Mouse (Mus musculus) CH12.LX (cell line): ENCODE results near the gene Hist1h2bf. TPM values are rescaled to one million over a fixed set of nuclear protein-coding genes. Genes with fewer than 3 reads are reported as not detected.
A peak's percentile ranks its signal among the peaks of the same experiment; 100 is the strongest.

Experiments used
- DNase-seq: peaks from one replicate; pipeline ENCODE4 v3.0.0-alpha.2; 2013; ENCODE audit errors: extremely low read depth
- H3K27ac ChIP-seq: 2 replicates; pipeline ENCODE4 v1.5.1; 2012; ENCODE audit warnings: low read depth, mild to moderate bottlenecking, control low read depth, moderate library complexity; ENCODE audit not compliant: insufficient read depth
- H3K27me3 ChIP-seq: replicated peaks from 2 replicates; pipeline ENCODE3; 2012; ENCODE audit warnings: inconsistent platforms
- H3K36me3 ChIP-seq, 2 experiments: replicated peaks in 1 of 2; 2 replicates each; pipeline versions ENCODE3 to v1.6.1; 2012; ENCODE audit warnings: inconsistent platforms in 1 of 2, low read length in 1 of 2, mild to moderate bottlenecking in 1 of 2, mixed read lengths in 1 of 2, moderate library complexity in 1 of 2; ENCODE audit not compliant: control insufficient read depth in 1 of 2, insufficient read depth in 1 of 2
- H3K4me1 ChIP-seq, 2 experiments: 2 replicates each; pipeline ENCODE4 v1.6.1; 2012; ENCODE audit warnings: inconsistent platforms in 1 of 2, moderate library complexity in 1 of 2; ENCODE audit not compliant: insufficient read depth in 2 of 2, control insufficient read depth in 1 of 2
- H3K4me2 ChIP-seq: 2 replicates; pipeline ENCODE4 v1.6.1; 2012; ENCODE audit warnings: low read depth, mild to moderate bottlenecking, control low read depth; ENCODE audit not compliant: poor library complexity, insufficient read depth, severe bottlenecking
- H3K4me3 ChIP-seq, 3 experiments: fragments of 150-350 bp in 1 of 3; sonication (generic) in 1 of 3; replicated peaks in 1 of 3; 2 replicates each; pipeline versions ENCODE3 to v1.5.1; 2011 to 2012; ENCODE audit warnings: low read depth in 2 of 3, low read length in 2 of 3, mild to moderate bottlenecking in 2 of 3, moderate library complexity in 2 of 3, control low read depth in 1 of 3, improper control_type of control experiment in 1 of 3, inconsistent platforms in 1 of 3, mixed read lengths in 1 of 3; ENCODE audit not compliant: poor library complexity in 1 of 3
- H3K79me2 ChIP-seq: replicated peaks from 2 replicates; pipeline ENCODE4 v1.6.1; 2012; ENCODE audit warnings: mild to moderate bottlenecking, moderate library complexity; ENCODE audit not compliant: control insufficient read depth, poor library complexity, insufficient read depth, severe bottlenecking; ENCODE audit errors: extremely low read depth
- H3K9ac ChIP-seq: 2 replicates; pipeline ENCODE4 v1.6.1; 2012; ENCODE audit warnings: low read depth, mild to moderate bottlenecking, control low read depth, moderate library complexity; ENCODE audit not compliant: insufficient read depth
- H3K9me3 ChIP-seq: replicated peaks from 2 replicates; pipeline ENCODE3; 2012; ENCODE audit warnings: low read length, inconsistent platforms, mixed read lengths
- BHLHE40 ChIP-seq: IDR thresholded peaks from 2 replicates; pipeline ENCODE4 v1.6.1; 2011; ENCODE audit warnings: mild to moderate bottlenecking, low read depth, low read length, improper control_type of control experiment
- CHD1 ChIP-seq: IDR thresholded peaks from 2 replicates; pipeline ENCODE4 v1.6.1; 2012; ENCODE audit warnings: low read depth, low read length, improper control_type of control experiment, inconsistent platforms
- CHD2 ChIP-seq: IDR thresholded peaks from 2 replicates; pipeline ENCODE4 v1.6.1; 2011; ENCODE audit warnings: low read length, improper control_type of control experiment
- CTCF ChIP-seq, 2 experiments: IDR thresholded peaks in 1 of 2; conservative IDR thresholded peaks in 1 of 2; 2 replicates each; pipeline ENCODE4 v1.5.1; 2011 to 2012; ENCODE audit warnings: low read depth in 2 of 2, low read length in 2 of 2, improper control_type of control experiment in 1 of 2, inconsistent platforms in 1 of 2, mild to moderate bottlenecking in 1 of 2, moderate library complexity in 1 of 2
- E2F4 ChIP-seq: IDR thresholded peaks from 2 replicates; pipeline ENCODE4 v1.6.1; 2011; ENCODE audit warnings: low read depth, low read length, improper control_type of control experiment; ENCODE audit not compliant: insufficient replicate concordance
- ELF1 ChIP-seq: IDR thresholded peaks from 2 replicates; pipeline ENCODE4 v1.6.1; 2014; ENCODE audit warnings: low read depth, mild to moderate bottlenecking, inconsistent platforms, low read length, improper control_type of control experiment
- EP300 ChIP-seq: IDR thresholded peaks from 2 replicates; pipeline ENCODE4 v1.6.1; 2011; ENCODE audit warnings: low read length, improper control_type of control experiment
- ETS1 ChIP-seq: conservative IDR thresholded peaks from 2 replicates; pipeline ENCODE4 v1.6.1; 2012; ENCODE audit warnings: low read depth, mild to moderate bottlenecking, inconsistent platforms, low read length, improper control_type of control experiment, moderate library complexity
- GABPA ChIP-seq: IDR thresholded peaks from 2 replicates; pipeline ENCODE4 v1.6.1; 2012; ENCODE audit warnings: low read depth, low read length, improper control_type of control experiment, inconsistent platforms; ENCODE audit not compliant: insufficient replicate concordance
- HCFC1 ChIP-seq: IDR thresholded peaks from 2 replicates; pipeline ENCODE4 v1.6.1; 2012; ENCODE audit warnings: low read depth, mild to moderate bottlenecking, inconsistent platforms, low read length, improper control_type of control experiment
- IRF4 ChIP-seq: IDR thresholded peaks from 2 replicates; pipeline ENCODE4 v1.6.1; 2014; ENCODE audit warnings: low read depth, mild to moderate bottlenecking, inconsistent platforms, low read length, improper control_type of control experiment
- JUN ChIP-seq: IDR thresholded peaks from 2 replicates; pipeline ENCODE4 v1.6.1; 2011; ENCODE audit warnings: low read depth, mild to moderate bottlenecking, low read length, improper control_type of control experiment, moderate library complexity; ENCODE audit not compliant: insufficient read depth
- JUND ChIP-seq: conservative IDR thresholded peaks from 2 replicates; pipeline ENCODE4 v1.6.1; 2011; ENCODE audit warnings: low read depth, low read length, improper control_type of control experiment
- KAT2A ChIP-seq: IDR thresholded peaks from 2 replicates; pipeline ENCODE4 v1.6.1; 2012; ENCODE audit warnings: low read length, improper control_type of control experiment, inconsistent platforms; ENCODE audit not compliant: insufficient replicate concordance
- MAFK ChIP-seq: IDR thresholded peaks from 2 replicates; pipeline ENCODE4 v1.6.1; 2011; ENCODE audit warnings: low read length, improper control_type of control experiment; ENCODE audit not compliant: insufficient replicate concordance
- MAX ChIP-seq: IDR thresholded peaks from 2 replicates; pipeline ENCODE4 v1.6.1; 2011; ENCODE audit warnings: low read length, improper control_type of control experiment
- MAZ ChIP-seq: IDR thresholded peaks from 2 replicates; pipeline ENCODE4 v1.6.1; 2012; ENCODE audit warnings: low read depth, mild to moderate bottlenecking, inconsistent platforms, low read length, improper control_type of control experiment, moderate library complexity
- MEF2A ChIP-seq: IDR thresholded peaks from 2 replicates; pipeline ENCODE4 v1.6.1; 2014; ENCODE audit warnings: low read depth, mild to moderate bottlenecking, inconsistent platforms, low read length, improper control_type of control experiment, borderline replicate concordance
- MYC ChIP-seq: IDR thresholded peaks from 2 replicates; pipeline ENCODE4 v1.6.1; 2011; ENCODE audit warnings: low read depth, mild to moderate bottlenecking, improper control_type of control experiment, low read length
- NELFE ChIP-seq: IDR thresholded peaks from 2 replicates; pipeline ENCODE4 v1.6.1; 2011; ENCODE audit warnings: low read depth, low read length, improper control_type of control experiment
- NRF1 ChIP-seq: IDR thresholded peaks from 2 replicates; pipeline ENCODE4 v1.6.1; 2014; ENCODE audit warnings: low read depth, mild to moderate bottlenecking, inconsistent platforms, low read length, improper control_type of control experiment, moderate library complexity
- POLR2A ChIP-seq: IDR thresholded peaks from 2 replicates; pipeline ENCODE4 v1.6.1; 2011; ENCODE audit warnings: low read depth, mild to moderate bottlenecking, improper control_type of control experiment, low read length
- RAD21 ChIP-seq: IDR thresholded peaks from 2 replicates; pipeline ENCODE4 v1.6.1; 2011; ENCODE audit warnings: low read depth, mild to moderate bottlenecking, low read length, improper control_type of control experiment, moderate library complexity
- SIN3A ChIP-seq: IDR thresholded peaks from 2 replicates; pipeline ENCODE4 v1.6.1; 2012; ENCODE audit warnings: low read length, improper control_type of control experiment, inconsistent platforms
- TBP ChIP-seq: conservative IDR thresholded peaks from 2 replicates; pipeline ENCODE4 v1.6.1; 2011; ENCODE audit warnings: low read depth, low read length, improper control_type of control experiment
- TCF12 ChIP-seq: IDR thresholded peaks from 2 replicates; pipeline ENCODE4 v1.6.1; 2014; ENCODE audit warnings: low read depth, mild to moderate bottlenecking, inconsistent platforms, low read length, improper control_type of control experiment
- UBTF ChIP-seq: IDR thresholded peaks from 2 replicates; pipeline ENCODE4 v1.6.1; 2012; ENCODE audit warnings: low read depth, mild to moderate bottlenecking, inconsistent platforms, low read length, improper control_type of control experiment, moderate library complexity
- USF1 ChIP-seq: IDR thresholded peaks from 2 replicates; pipeline ENCODE4 v1.6.1; 2014; ENCODE audit warnings: low read depth, mild to moderate bottlenecking, inconsistent platforms, low read length, improper control_type of control experiment
- ZKSCAN1 ChIP-seq: IDR thresholded peaks from 2 replicates; pipeline ENCODE4 v1.6.1; 2012; ENCODE audit warnings: low read depth, inconsistent platforms, low read length, improper control_type of control experiment, borderline replicate concordance
- ZMIZ1 ChIP-seq: IDR thresholded peaks from 2 replicates; pipeline ENCODE4 v1.6.1; 2012; ENCODE audit warnings: low read depth, mild to moderate bottlenecking, inconsistent platforms, low read length, improper control_type of control experiment
- ZNF384 ChIP-seq: IDR thresholded peaks from 2 replicates; pipeline ENCODE4 v1.6.1; 2012; ENCODE audit warnings: low read depth, low read length, improper control_type of control experiment, inconsistent platforms
- dilution Hi-C: fragments of 300-500 bp; cut with MboI; formaldehyde crosslinking; loops from 2 replicates; pipeline ENCODE4 v1.14.3; 2020; ENCODE audit warnings: low sequenced_read_pairs; ENCODE audit not compliant: extremely low pct_unique_long_range_greater_than_20kb, extremely low pct_ligation_motif_present
- in situ Hi-C: fragments of 300-500 bp; cut with MboI; formaldehyde crosslinking; loops from 3 replicates; pipeline ENCODE4 v1.14.3; 2019; ENCODE audit warnings: low sequenced_read_pairs, low pct_ligation_motif_present, low pct_unique_long_range_greater_than_20kb, mixed read lengths
- polyA plus RNA-seq: library from polyadenylated mRNA; unstranded; fragments of >175 nt; gene quantifications from 2 replicates; pipeline ENCODE4 v1.2.1, GENCODE M21; 2012; ENCODE audit warnings: low read depth; ENCODE audit not compliant: insufficient read length
- total RNA-seq, 2 experiments: library from RNA; depleted of rRNA; stranded (reverse); fragments of 300-350 nt in 1 of 2; fragments of >200 nt in 1 of 2; gene quantifications; 2 replicates each; pipeline ENCODE4 v1.2.3; 2012 to 2014

Hist1h2bf gene
- total and polyA plus RNA-seq, 3 experiments = 1.7 to 1,243 (median 50.8) TPM

DNA sequence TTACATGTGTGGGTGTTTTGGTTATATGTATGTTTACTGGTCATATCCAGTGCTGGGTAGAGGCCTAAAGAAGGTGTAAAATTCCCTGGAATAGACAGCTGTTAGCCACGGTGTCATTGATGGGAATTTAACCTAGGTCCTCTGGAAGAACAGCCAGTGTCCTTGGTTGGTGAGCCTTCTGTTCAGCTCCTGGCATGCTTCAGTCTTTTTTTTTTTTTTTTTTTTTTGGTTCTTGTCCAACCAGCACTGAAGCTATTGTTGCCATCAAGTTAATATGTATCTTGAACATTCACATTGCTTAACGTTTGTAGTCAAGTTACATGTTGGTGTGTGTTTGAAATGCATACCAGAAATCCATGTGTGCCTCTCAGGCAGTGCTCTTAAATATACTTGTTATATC is 9.5 kb downstream of the Hist1h2bf start:
- no peaks in the 10 kb centered on the region for H3K79me2 ChIP-seq
- peak; percentile 59 for TF ChIP-seq ZNF384
- no peak for TF ChIP-seq JUN
- in situ Hi-C loops = loop anchor here (25.0 kb wide), 1 partner anchor 1827 kb away; the partner anchor contains the start of gene Hist1h4j
- no peak for DNase-seq
- H3K36me3 ChIP-seq = no peaks in the 10 kb centered on the region
- peaks cover 3 to 22% of the 10 kb centered on the region in 2 experiments; a peak in 2 of 4 replicates for H3K4me1 ChIP-seq
- dilution Hi-C loops = no loop called here
- no peak overlapping the region for H3K4me2 ChIP-seq
- no peak overlapping the region for H3K27ac ChIP-seq
- H3K9me3 ChIP-seq = no peaks in the 10 kb centered on the region
- H3K4me3 ChIP-seq = no peak overlapping the region
- no peaks in the 10 kb centered on the region for H3K27me3 ChIP-seq
- 0 out of 2 replicates have a peak overlapping the region, but pooled peaks have one; percentile 6 for H3K9ac ChIP-seq

DNA sequence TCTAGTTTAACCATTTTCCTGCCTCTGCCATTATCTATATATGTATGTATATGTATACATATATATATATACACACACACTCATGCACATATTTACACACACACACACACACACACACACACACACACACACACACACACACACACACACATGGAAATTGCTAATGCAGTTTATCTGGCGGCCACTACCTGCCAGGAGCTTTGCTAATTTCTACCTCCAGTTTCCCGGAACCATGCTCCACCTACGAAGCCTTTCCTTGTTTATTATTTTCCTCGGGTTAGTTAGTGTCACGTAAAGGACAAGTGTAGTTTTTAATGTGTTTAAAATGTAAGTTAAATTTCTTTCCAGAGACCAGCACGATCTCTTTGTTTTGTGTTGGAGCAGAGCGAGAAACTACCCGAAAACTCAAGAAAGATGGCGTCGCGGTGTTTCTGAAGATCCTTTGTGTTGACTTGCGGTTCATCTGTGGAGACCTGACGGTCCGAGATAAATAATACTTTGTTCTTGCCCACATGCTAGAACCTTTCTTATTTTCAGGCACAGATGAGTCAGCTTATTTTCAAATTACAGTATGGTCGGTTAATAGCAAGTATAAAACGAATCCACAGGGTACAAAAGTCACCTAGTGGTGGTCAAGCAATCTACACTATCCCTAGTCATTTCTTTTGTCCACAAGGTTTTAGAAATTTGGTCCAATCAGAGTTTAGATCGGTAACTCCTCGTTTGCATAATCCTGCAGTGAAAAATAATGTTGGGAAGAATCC is 11.1 kb downstream of the Hist1h2bf start:
- peak; percentile 76 for DNase-seq
- Histone ChIP-seq H3K27ac (peak overlapping the region; percentile 97), H3K9me3 (no peaks in the 10 kb centered on the region), H3K9ac (peak overlapping the region; percentile 100), H3K4me3 (peak overlapping the region; percentile 35 to 58 (median 49)), H3K27me3 (no peaks in the 10 kb centered on the region), H3K4me1 (peaks cover 3 to 22% of the 10 kb centered on the region in 2 experiments; a peak in 2 of 4 replicates), H3K4me2 (peak overlapping the region; percentile 99), H3K79me2 (no peaks in the 10 kb centered on the region), H3K36me3 (no peaks in the 10 kb centered on the region)
- in situ Hi-C loops = loop anchor here (25.0 kb wide), 1 partner anchor 1826 kb away; the partner anchor contains the start of gene Hist1h4j
- dilution Hi-C loops = no loop called here
- no peak for TF ChIP-seq NRF1
- TF ChIP-seq KAT2A = no peak
- no peak; the same call in 1 of the 2 replicates for TF ChIP-seq MEF2A
- TF ChIP-seq NELFE = no peak
- TF ChIP-seq ELF1 = no peak
- TF ChIP-seq ETS1 = no peak
- TF ChIP-seq HCFC1 = peak; percentile 50; the same call in 1 of the 2 replicates
- no peak for TF ChIP-seq JUND
- TF ChIP-seq ZKSCAN1 = no peak
- TF ChIP-seq JUN = no peak
- TF ChIP-seq CTCF (conservative IDR thresholded peaks at IDR 0.05 in 1 of 2, IDR thresholded peaks at IDR 0.05 in 1 of 2; ENCODE audit: low read depth in 2 of 2, low read length in 2 of 2) = peak in 1 of 2 experiments; percentile 59; a peak in 2 of 4 replicates
- no peak for TF ChIP-seq EP300
- TF ChIP-seq E2F4 = no peak
- TF ChIP-seq GABPA = no peak
- TF ChIP-seq UBTF = no peak
- 0 out of 2 replicates have a peak, but pooled peaks have one; percentile 69 for TF ChIP-seq MAFK
- TF ChIP-seq TBP = peak; percentile 93
- no peak for TF ChIP-seq POLR2A
- TF ChIP-seq MAX = 0 out of 2 replicates have a peak, but pooled peaks have one; percentile 8
- no peak for TF ChIP-seq USF1
- TF ChIP-seq RAD21 = no peak
- TF ChIP-seq SIN3A = peak; percentile 5; the same call in 1 of the 2 replicates
- no peak for TF ChIP-seq ZMIZ1
- no peak for TF ChIP-seq IRF4
- no peak for TF ChIP-seq MYC
- peak; percentile 65; the same call in 1 of the 2 replicates for TF ChIP-seq TCF12
- peak; percentile 16; the same call in 1 of the 2 replicates for TF ChIP-seq CHD1
- TF ChIP-seq CHD2 = peak; percentile 24; the same call in 1 of the 2 replicates
- no peak for TF ChIP-seq MAZ
- TF ChIP-seq BHLHE40 = no peak
